Mouse (Mus musculus) naive thymus-derived CD4-positive, alpha-beta T cell, adult 2 months (primary cell): ENCODE results near the gene Gm45808.
"Not testable (repeated sequence)": the region's sequence is repeated elsewhere in the genome, so short reads cannot be mapped to it uniquely, and the experiment has no call there.

Source experiments
- DNase-seq: peaks from one replicate; pipeline ENCODE4 v3.0.0-alpha.2; 2011; ENCODE audit warnings: low read depth

The Gm45808 gene

DNA sequence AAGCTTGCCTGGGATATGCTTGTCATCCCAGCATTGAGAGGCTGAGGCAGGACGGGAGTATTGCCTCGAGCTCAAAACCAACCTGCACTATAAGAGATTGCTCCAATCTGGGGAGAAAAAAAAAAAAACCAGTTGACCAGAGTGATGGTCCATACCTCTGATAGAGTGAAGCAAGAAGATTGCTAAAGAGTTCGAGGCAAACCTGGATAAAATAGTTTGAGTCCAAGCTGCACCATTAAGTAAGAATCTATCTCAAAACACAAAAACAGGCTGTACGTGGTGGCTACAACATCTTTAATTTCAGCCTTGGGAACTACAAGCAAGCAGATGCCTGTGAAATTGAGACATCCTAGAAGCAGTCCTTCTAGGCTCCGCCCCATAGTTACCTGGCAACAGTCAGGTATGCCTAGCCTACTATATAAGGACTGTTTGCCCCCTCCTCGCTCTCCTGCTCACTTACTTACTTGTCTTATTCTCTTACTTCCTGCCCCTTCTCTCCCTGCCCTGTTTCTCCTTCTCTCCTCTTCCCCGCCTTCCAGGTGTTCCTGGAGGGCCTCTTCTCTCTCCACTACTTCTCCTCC lies 19.4 kb downstream of the Gm45808 start:
- DNase-seq, result no peak

DNA sequence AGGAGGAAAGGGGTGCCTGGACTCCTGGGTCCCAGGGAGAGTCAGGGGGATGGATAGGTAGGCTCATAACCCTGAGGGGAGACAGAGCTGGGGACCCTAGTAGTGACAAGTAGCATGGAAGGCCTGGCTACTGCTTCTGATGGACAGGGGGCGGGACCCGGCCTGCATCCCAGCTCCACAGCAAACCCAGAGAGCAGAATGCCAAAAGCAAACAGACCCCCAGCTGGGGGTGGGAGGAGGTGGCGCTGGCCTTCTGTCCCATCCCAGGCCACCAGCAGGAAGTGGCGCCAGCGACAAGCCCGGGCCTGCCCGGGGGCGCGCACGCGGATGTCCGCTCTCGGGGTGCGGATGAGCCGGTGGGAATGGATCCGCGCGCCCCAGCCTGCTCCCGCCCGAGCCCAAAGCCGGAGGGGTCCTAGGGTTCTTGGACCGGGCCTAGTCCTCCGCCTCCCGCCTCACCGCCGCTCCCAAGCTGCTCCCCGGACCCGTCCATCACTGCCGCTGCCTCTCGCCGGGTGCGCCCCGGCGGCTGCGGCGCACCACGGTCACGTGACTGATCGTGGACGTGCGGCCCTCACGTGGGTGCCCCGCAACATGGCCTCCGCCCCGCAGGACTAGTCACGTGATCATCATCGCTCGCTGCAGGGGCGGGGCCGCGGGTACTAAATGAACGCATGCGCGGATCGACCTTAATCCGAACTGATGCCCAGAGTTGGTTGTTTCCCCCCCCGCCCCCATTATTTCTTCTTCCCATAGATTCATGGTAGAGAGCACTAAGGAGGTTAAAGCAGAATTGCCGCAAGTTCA lies 20.1 kb downstream of the Gm45808 start, which contains the start of gene Bax:
Gene Bax (minus strand): TSS at position 616 of the 807 bp plus-strand sequence.
- peak; percentile 95 for DNase-seq

DNA sequence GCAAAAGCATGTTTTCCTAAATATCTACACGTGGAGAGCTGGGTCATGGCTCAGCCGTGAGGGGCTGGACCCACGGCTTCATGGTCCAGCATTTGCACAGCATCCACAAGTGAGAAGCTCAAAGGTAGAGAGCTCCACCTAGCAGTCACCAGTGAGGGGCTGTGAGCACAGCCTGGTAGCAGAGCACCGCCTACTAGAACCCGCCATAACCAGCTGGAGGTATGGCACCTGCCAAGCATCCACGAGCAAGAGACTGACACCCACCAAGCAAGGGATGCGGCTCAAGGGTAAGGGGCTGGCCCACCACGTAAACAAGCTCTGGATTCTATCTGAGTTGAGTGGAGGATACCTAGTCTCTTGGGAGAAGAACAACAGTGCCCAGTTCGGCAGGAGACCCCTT lies 21.1 kb downstream of the Gm45808 start:
- DNase-seq, result no peak

DNA sequence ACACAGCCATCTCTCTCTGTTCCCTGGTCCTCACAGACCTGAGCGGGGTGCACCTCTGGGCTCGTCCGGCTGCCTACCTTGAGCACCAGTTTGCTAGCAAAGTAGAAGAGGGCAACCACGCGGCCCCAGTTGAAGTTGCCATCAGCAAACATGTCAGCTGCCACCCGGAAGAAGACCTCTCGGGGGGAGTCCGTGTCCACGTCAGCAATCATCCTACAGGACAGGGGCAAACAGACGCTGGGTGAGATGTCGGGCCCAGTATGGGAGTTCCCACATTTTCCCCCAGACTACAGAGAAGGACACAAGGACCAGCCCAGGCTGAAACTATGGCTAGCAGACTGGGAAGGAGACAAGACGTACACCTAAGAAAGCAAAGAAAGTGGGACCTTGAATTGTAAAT lies 21.5 kb downstream of the Gm45808 start:
- no peak for DNase-seq

DNA sequence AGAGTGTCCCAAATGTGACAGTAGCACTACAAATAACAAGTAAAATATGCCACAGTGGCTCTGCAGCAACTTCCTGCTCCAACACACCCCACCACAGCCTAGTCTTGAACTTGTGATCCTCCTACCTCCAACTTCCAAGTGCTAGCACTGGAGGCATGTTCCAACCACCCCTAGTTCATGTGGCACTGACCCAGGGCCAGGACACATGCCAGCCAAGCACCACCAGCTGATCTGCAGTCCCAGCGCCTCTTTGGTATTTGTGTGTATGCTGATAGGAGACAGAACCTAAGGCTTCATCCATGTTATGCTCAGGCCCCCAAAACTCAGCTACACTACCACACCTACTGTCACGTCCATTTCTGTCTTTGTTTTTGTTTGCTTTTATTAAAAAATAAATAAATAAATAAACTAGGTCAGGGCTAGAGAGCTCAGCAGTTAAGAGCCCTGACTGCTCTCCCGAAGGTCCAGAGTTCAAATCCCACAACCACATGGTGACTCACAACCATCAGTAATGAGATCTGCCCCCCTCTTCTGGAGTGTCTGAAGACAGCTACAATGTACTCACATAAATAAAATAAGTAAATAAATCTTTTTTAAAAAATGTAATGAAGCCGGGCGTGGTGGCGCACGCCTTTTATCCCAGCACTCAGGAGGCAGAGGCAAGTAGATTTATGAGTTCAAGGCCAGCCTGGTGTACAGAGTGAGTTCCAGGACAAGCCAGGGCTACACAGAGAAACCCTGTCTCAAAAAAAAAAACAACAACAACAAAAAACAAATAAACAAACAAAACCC lies 22.4 kb downstream of the Gm45808 start:
- no peak for DNase-seq

DNA sequence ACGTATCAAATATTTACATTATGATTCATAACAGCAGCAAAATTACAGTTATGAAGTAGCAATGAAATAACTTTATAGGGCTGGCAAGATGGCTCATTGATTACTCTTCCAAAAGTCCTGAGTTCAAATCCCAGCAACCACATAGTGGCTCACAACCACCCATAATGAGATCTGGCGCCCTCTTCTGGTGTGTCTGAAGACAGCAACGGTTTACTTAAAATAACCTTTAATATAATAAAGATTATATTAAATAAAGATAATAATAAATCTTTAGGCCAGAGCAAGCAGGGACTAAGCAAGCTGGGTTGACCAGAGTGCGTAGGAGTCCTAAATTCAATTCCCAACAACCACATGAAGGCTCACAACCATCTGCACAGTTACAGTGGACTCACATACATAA lies 23.7 kb downstream of the Gm45808 start:
- not testable (repeated sequence) for DNase-seq

DNA sequence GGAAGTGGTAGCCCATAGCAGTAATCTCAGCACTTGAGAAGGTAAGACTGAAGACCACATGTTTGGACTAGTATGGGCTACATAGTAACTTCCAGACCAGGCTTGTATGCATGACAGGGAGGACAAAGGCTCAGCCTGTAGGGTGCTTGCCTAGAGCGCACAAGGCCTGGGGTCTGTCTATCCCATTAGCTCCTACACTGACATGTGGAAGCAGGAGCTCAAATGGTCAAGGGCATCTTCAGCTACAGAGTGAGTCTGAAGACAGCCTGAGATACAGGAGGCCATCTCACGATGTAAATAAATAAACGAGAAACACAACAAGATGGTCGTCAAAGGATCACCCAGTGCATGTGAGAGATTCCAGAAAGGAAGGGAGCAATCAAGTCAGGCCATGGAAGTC lies 24.3 kb downstream of the Gm45808 start:
- no peak for DNase-seq

DNA sequence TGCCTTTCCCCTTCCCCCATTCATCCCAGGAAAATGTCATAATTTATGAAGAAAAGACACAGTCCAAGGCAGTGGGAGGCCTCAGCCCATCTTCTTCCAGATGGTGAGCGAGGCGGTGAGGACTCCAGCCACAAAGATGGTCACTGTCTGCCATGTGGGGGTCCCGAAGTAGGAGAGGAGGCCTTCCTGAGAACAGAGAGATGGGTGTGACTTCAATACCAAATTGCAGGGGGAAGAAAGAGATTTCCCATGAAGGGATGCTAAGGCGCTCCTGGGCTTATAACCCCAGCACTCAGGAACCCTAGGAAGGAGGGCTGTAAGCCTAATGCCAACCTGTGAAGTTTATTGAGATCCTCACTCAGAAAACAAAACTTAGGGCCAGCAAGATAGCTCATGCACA lies 24.8 kb downstream of the Gm45808 start:
- DNase-seq, result no peak

DNA sequence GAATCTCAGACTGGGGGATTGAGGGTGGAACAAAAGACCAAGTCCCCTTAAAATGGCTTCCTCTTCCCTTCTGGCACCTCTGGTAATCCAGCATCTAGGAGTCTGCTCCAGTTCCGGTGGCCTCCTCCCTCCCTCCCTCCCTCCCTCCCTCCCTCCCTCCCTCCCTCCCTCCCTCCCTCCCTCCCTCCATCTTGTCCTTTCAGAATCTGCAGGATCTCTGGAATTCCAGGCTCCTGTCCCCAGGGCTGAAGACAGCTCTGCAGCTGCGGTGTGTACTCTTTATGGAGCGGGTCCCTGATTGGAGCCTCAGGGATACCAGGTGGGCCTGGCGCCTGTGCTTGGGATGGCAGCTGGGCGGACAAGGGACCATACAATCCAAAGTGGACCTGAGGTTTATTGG lies 25.3 kb downstream of the Gm45808 start:
- DNase-seq, result no peak

DNA sequence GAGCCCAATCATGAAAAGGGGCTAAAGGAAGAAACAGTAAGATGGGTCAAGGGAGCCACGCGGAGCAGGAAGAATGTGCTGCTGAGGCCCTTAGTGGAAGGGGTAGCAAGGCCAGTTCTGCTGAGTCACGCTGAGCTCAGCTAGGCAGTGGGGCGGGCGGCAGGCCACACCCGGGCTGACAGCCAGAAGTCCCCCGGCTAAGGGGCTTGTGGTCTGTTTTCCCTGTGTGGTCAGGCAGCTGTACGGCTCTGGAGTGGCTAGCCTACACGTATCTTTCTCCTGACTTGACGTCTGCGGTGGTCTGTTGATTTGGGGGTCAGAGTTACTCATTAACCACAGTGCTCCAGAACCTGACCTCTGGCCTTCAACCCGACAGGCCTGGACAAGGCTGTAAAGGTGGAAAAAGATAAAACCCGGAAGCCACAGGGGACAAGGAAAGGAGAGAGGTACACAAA lies 25.7 kb downstream of the Gm45808 start:
- DNase-seq, result no peak

DNA sequence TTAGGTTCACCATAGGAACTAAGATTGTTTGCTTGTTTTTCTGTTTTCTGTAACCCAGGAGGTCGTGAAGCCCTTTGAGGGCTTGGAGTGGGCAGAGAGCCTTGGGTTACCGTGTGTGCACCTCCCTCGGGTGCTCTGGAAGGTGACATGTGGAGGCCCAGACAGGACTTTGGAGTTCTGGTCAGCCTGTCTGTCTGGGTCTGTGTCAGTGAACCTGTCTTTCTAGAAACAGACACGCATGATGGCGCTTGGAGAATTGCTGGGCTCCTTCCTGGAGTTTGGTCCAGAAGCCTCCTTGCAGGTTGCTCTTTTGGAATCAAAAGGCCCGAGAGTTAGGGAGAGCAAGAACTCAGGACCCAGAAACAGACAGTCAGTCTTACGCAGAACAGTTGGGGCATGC lies 26.2 kb downstream of the Gm45808 start:
- no peak for DNase-seq

DNA sequence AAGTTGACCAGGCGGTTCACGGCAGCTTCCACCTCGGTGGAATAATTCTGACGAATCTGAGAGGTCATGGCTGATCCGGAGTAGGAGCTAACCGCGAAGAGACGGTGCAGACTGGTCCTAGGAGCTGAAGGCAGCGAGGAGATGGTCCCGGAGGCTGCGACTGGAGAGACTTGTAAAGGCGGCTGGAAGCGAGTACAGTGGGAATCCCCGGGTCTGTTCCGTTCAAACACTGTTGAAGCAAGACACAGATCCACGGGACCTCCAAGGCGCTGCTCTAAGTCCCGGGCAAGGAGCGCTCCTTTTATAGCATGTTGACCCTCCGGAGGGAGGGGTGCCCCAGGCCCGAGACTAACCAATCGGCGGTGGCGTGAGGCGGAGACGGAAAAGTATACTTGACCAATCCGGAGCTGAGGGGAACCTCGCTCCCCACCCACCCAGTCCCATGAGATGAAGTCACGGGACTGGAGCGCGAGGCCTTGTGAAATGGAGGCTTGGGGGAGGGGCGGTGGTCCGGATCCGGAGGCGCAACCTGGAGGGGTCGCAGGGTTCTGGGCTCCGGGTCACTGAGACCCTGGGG lies 27.0 kb downstream of the Gm45808 start, which contains the start of gene Ftl1:
Gene Ftl1 (minus strand): TSS at position 321 of the 577 bp plus-strand sequence.
- DNase-seq, result peak; percentile 96

DNA sequence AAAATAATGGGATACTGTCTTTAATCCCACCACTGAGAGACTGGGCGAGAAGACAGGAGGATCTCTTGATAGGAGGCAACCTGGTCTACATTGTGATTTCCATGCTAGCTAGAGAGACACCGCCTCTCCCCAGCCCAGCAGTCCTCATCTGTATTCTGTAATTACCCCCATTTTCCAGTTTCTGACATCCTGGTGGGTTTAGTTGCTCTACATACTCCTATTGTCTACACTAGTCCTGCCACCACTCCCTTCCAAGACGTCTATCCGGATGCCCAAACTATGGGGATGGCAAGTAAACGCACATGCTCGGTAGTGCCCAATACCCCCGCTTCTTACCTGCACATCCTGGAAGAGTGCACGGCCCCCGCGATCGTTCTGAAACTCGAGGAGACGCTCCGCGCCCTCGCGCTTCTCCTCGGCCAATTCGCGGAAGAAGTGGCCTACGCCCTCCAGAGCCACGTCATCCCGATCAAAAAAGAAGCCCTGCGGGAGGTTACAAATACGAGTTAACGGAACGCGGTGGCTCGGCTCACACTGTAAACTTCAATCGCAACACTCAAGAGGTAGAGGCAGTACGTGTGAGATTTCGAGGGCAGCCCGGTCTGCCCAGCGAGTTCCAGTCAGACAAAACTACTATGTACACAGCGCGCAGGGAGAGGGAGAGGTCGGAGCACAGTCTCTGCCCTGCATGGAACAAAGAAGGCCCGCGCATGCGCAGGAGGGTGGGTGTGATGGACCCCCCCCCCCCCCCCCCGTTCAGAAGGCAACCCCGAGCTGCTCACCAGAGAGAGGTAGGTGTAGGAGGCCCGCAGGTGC lies 27.7 kb downstream of the Gm45808 start:
- peak; percentile 91 for DNase-seq

DNA sequence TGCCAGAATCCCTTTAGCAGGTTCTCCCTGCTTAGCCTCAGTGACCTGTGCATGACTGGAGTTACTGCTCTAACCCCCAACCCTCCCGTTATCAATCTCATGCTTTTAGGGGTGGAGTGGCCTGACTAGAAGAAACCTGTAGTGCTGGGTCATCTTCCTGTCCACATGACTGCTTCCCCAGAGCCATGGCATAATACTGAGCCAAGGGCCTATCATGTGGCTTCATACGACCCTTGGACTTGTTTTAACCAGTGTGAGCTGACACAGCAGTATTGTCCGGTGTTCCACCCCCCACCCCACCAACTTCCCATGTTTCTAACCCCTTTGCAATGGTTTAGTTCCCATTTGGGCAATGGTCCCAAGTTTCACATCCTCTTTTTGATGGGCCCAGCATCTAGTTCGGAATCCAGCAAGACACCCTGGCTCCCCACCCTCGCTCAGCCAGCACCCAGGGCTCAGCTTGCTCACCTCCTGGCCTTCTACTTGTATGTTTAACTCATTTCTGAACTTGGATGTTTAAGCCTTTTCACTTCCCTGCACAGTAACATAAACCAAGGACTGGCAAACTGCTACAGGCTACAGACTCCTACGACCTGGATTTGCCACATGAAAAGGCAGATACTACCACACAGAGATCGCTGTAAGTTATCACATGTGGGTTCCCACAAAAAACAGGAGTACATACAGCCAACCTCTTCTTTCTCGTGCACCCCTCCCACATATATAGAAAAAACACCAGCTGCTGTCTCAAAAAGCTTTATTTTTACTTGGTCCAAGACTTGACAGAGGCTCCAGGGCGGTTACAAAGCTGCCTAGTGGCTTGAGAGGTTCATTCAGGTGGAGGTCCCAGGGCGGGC lies 29.2 kb downstream of the Gm45808 start:
- peak; percentile 51 for DNase-seq

DNA sequence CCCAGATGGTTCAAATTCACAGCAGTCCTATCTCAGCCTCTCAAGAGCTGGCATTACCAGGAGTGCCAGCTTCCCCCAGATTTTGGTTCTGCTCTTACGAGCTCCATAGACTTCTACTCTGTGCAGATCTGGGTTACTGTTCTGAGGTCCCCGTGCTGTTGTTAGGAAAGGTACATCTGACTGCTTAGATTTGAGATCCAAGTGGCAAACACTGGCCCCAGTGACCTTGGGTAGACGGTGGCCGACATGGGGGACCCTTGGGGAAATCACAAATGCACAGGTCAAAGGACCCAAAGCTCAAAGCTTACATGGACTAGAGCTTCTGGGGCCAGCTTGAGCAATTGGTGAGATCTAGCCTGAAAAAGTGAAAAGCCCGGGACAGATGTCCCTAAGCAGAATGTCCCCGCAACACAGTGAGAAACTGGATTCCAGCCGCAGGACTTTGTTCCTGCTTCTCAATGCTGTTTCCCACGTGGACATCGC lies 29.8 kb downstream of the Gm45808 start:
- no peak for DNase-seq

DNA sequence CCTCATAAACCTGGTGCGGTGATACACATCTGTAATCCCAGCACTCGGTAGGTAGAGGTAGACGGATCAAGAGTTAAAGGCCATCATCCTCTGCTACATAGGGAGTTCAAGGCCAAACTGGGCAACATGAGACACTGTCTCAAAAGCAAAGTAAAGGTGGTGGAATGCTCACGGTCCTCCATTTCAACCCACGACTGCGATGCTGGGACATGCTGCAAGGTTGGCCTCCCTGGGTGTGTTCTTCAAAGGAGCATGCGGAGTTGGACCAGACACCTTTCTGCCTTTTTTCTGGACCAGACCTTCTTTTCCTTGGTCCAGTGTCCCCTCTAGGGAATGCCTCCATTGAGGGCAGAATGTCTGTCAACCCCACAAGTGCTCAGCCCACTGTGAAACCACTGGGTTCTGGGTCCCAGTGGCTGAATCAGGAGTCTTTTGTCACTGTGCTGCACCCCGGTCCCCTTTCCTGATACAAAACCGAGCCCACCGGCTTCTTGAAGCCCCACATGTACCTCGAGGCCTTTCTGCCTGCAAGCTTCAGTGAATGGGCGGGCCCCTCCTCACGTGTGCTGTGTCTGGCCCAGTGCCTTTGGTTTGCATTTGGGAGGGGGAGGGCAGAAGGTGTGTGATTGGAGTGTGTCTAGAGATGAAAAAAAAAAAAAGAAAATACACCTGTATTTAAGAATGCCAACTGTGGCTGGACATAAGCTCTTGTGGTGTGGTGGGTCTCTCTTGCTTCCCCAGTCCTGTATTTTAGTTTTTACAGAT lies 30.5 kb downstream of the Gm45808 start:
- DNase-seq, result no peak

DNA sequence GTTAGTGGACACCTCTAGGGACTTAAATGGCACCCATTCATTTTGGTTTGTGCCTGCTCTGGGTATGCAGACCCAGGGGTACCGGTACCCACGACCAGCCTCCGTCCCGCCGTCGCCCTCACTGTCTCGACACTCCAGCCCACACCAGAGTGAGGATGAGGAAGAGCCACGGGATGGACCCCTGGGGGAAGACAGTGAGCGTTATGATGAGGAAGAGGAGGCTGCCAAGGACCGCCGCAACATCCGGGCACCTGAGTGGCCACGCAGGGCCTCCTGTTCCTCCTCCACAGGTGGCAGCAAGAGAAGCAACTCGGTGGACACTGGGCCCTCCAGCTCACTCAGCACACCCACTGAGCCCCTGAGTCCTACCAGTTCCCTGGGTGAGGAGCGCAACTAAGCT lies 31.6 kb downstream of the Gm45808 start:
- DNase-seq, result no peak

DNA sequence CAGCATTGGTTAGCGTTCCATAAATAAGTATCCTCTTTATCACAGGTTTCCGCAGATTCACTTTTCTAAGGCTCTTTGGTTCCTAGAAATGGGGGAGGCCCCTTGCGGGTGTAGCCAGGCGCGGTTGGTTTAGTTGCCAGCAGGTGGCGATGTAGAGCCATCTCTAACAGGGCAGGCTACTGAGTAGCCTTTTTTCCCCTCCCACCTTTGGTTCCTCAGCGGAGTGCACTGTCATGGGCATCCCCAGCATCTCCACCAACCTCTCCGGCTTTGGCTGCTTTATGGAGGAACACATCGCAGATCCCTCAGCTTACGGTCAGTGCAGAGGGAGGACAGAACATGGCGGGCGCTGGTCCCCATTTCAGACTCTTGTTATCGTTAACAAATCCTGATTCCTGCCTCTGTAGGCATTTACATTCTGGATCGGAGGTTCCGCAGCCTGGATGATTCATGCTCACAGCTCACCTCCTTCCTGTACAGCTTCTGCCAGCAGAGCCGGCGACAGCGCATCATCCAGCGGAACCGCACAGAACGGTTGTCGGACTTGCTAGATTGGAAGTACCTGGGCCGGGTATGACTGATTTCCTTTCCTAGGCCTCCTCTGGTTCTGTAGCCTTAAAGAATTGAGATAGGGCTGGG lies 35.1 kb downstream of the Gm45808 start:
- DNase-seq, result peak; percentile 91

DNA sequence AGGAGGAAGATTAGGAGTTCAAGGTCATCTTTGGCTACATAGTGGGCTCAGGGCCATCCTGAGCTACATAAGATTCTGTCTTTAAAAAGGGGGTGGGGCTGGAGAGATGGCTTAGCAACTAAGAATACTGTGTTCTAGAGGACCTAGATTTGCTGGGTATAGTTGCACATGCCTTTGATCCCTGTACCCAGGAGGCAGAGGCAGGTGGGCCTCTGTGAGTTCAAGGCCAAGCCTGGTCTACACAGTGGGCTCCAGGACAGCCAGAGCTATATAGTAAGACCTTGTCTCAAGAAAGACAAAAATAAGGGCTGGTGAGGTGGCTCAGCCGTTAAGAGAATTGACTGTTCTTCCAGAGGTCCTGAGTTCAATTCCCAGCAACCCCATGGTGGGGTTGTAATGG lies 36.6 kb downstream of the Gm45808 start:
- no peak for DNase-seq
